Mouse (Mus musculus): ENCODE results near the gene Srsf2.

Srsf2 gene

GRCm38 (mm10) chr11:116808811-116809395 is 44.0 kb downstream of the Srsf2 start:
- no peak for TF ChIP-seq GATA4 (IDR thresholded peaks at IDR 0.05; ENCODE audit: insufficient replicate concordance, low read length)

- TF ChIP-seq GATA4 (IDR thresholded peaks at IDR 0.05; ENCODE audit: insufficient replicate concordance, low read length), result no peak
Measured at GRCm38 (mm10) chr11:116807938-116808606, 44.8 kb downstream of the Srsf2 start.

GRCm38 (mm10) chr11:116807526-116807925 is 45.4 kb downstream of the Srsf2 start:
- no peak for TF ChIP-seq GATA4 (IDR thresholded peaks at IDR 0.05; ENCODE audit: insufficient replicate concordance, low read length)

GRCm38 (mm10) chr11:116807116-116807515 is 45.8 kb downstream of the Srsf2 start:
- TF ChIP-seq GATA4 (IDR thresholded peaks at IDR 0.05; ENCODE audit: insufficient replicate concordance, low read length), result no peak

- TF ChIP-seq GATA4 (IDR thresholded peaks at IDR 0.05; ENCODE audit: insufficient replicate concordance, low read length), result peak; percentile 47; the same call in 1 of the 2 replicates
Measured at GRCm38 (mm10) chr11:116806136-116807071, 46.5 kb downstream of the Srsf2 start.

- TF ChIP-seq GATA4 (IDR thresholded peaks at IDR 0.05; ENCODE audit: insufficient replicate concordance, low read length), result no peak
Measured at GRCm38 (mm10) chr11:116802709-116803108, 50.2 kb downstream of the Srsf2 start.

- TF ChIP-seq GATA4 (IDR thresholded peaks at IDR 0.05; ENCODE audit: insufficient replicate concordance, low read length), result no peak
Measured at GRCm38 (mm10) chr11:116801106-116801505, 51.8 kb downstream of the Srsf2 start.

Measured in liver, adult (tissue).